Mouse (Mus musculus) spleen, adult 18-20 months (tissue): ENCODE results near the gene Ppp1r18.

Experiments used
- DNase-seq, 2 experiments: peaks; one replicate each; pipeline ENCODE4 v3.0.0; 2022; ENCODE audit warnings: mixed read lengths in 2 of 2

Ppp1r18 gene

GRCm38 (mm10) chr17:35870151-35870883 is 4.9 kb downstream of the Ppp1r18 start:
- DNase-seq = peak; percentile 76 to 82

GRCm38 (mm10) chr17:35870884-35871696 is 5.7 kb downstream of the Ppp1r18 start:
- peak in 1 of 2 experiments; percentile 46 for DNase-seq

DNA sequence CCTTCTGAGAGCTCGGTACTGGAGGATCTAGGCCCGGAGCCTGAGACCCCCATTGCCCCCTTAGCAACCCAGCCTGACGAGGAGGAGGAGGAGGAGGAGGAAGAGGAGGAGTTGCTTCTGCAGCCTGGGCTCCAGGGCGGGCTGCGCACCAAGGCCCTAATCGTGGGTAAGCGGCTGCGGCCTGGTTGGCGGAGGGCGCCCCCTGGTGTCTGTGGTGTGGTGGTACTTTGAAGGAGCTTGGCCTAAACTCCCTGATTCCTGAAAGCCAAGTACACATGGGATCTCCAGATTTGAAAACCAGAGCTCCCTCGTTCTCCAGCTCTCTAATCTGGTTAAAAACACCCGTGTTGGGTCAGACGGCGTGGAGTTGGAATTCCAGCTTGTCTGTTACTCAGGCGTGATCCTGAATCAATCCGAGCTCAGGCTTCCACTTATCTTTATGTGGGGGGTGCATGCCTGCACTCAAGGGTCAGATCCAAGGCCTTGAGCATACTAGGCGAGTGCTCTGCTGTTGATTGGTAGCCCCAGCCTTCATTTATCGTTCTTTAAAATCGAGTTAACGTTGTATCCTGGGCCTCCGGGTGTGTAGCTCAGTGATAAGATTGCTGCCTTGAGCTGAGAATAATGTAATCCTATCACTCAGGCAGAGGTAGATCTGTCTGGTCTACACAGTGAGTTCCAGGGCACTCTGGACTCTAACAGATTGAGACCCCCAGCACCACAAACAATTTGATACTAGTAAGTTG is 8.6 kb downstream of the Ppp1r18 start:
- peak; percentile 74 to 85 for DNase-seq

GRCm38 (mm10) chr17:35874721-35875120 is 9.3 kb downstream of the Ppp1r18 start:
- no peak for DNase-seq

DNA sequence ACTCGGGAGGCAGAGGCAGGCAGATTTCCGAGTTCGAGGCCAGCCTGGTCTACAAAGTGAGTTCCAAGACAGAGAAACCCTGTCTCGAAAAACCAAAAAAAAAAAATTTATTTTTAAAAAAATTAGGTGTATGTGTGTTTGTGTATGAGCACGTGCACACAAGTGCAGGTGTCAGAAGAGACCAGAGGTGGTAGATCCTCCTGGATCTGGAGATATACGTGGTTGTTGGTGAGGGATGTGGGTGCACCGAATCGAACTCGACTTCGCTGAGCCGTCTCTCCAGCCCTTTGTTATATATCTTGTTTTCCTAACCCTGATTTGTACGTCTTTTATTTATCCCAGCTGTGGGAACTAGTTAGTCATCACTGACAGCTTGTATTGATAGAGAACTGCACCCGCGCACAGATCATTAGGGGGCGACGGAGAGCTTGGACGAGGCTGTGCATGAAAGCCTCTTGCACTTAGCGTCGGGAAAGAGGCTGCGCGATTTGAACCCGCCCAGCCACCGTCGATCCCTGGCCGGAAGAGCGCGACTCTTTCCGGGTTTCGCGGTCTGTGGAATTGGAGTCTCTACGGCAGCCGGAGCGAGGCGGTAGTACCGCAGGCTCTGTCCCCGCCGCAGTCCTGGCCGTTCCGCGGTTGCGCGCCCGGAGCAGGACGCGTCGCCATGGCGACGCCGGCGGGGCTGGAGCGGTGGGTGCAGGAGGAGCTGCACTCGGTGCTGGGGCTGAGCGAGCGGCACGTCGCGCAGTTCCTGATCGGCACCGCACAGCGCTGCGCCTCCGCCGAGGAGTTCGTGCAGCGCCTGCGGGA is 14.1 kb downstream of the Ppp1r18 start, which contains the start of gene Dhx16:
TSS of gene Dhx16 (plus strand) at position 575 of the 813 bp plus-strand sequence.
- DNase-seq = peak; percentile 86 to 94

GRCm38 (mm10) chr17:35882924-35883323 is 17.5 kb downstream of the Ppp1r18 start:
- no peak for DNase-seq

DNA sequence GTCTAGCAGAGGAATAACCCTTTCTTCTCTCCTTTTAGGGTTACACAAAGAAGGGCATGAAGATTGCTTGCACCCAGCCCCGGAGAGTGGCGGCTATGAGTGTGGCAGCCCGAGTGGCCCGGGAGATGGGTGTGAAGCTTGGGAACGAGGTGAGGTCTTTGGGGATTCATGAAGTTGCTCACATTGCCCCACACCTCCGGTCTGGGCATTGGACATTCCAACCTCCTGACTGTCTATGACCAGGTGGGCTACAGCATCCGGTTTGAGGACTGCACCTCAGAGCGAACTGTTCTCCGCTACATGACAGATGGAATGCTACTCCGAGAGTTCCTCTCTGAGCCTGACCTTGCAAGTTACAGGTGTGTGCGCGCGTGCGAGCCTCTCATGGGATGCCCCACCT is 18.4 kb downstream of the Ppp1r18 start:
- no peak for DNase-seq

- no peak for DNase-seq
Measured at GRCm38 (mm10) chr17:35887725-35888124, 22.3 kb downstream of the Ppp1r18 start.

DNA sequence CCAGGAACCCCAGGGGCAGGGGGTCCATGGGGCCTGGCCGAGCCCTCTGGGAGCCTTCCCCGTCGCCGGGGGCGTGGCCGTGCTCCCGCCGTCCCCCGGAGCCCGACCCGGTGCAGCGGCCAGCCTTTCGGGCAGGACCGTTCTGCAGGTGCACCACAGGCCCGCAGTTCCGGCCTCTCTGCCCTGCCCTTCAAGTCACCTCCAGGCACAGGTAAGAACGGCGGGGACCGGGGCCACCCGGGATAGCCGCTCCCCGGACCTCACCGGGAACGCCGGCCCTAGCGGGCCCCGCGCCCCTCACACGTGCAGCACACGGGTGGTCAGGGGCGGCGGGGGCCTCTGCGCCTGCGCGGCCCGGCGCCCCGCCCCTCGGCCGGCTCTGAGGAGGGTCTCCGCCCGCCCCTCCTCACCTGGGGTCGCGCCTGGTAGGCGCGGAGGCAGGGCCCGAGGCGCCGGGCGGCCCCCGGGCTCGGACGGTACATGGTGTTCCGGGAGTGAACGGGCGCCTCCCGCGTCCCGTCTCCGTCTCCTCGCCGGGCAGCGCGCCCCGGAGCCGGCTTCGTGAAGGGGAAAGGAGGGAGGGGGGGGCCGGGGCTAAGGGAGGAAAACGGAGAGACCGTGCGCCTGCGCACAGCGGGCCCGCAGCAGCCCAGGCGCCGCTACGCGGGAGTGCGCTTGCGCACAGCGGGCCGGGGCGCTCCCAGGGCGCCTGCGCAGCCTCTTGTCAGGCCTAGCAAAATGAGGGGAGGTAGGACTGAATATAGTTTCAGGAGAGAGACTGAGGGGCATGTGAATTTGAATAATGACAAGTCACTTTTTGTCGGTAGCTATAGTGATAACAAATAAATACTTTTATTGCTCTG is 31.6 kb downstream of the Ppp1r18 start, which contains the start of gene 2310061I04Rik:
TSS of gene 2310061I04Rik (minus strand) at position 651 of the 863 bp plus-strand sequence.
- peak; percentile 89 to 90 for DNase-seq

DNA sequence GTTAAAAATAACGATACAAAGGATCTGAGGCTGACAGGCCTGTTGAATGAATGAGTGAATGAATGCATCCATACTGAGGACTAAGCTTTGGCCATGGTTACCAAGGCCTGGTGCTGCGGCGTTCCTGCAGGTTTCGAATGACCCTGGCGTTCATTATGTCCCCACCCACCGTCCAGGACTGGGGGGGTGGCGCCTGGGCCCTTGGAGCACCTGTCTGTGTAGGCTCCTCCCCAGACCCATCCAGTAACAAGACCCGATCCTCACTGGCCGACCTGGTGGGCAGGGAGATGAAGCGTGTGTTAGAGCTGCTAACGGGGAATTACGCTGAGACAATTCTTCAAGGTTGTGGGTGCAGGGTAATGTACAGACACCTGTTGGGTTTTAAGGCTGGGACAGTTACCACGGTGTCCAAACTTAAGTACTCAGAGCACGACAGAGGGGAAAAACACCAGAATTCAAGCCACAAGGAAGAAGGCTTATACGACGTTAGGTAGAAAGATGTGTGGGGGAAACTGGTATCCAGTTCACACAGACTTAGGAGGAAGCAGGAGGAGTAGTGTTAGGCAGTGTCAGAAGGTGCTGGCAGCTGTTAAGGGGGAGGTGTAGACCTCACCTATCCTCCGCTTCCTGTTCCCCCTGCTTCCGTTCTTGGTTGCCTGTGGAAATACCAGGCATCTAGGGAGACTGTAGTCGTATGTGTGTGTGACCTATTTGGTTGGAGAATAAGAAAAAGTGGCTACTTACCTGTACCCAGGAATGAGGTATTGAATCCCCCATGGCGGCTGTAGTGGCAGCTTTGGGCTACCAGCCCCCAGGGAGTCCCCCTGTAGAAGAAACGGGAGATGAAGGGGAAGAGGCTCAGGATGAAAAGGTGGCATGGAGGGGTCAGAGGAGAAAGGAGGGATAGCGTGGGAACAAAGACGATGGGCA is 32.5 kb downstream of the Ppp1r18 start:
- no peak for DNase-seq

GRCm38 (mm10) chr17:35900636-35901035 is 35.2 kb downstream of the Ppp1r18 start:
- DNase-seq = no peak

- DNase-seq = no peak
Measured at GRCm38 (mm10) chr17:35903343-35903991, 38.1 kb downstream of the Ppp1r18 start.

- DNase-seq = no peak
Measured at GRCm38 (mm10) chr17:35903992-35904355, 38.6 kb downstream of the Ppp1r18 start.

- no peak for DNase-seq
Measured at GRCm38 (mm10) chr17:35905587-35905986, 40.2 kb downstream of the Ppp1r18 start.

- DNase-seq = no peak
Measured at GRCm38 (mm10) chr17:35907609-35908008, 42.2 kb downstream of the Ppp1r18 start.

GRCm38 (mm10) chr17:35909186-35909918 is 44.0 kb downstream of the Ppp1r18 start:
- no peak for DNase-seq

DNA sequence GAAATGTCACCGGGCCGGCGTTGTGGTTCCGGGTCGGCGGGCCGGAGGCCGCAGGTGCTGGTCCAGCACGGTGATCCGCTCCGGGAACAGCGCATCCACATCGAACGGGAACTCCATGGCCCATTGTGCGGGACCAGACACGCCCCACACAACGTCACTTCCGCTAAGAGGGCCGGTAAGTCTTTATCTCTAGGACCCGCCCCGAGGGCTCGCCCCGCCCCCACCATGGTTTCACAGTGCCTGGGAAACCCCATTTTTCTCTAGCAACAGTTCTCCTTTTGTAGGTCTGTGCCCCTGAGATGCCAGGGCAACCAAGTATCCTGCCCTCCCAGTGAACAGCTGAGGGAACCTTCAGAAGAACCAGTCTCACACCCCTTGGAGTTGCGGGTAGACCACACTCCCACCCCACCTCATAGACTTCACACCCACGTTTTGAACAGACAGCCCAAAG is 44.6 kb downstream of the Ppp1r18 start, which contains the start of gene Atat1:
TSS of gene Atat1 (minus strand) at position 157 of the 451 bp plus-strand sequence.
- DNase-seq = peak; percentile 95 to 99

- DNase-seq = no peak
Measured at GRCm38 (mm10) chr17:35914975-35915374, 49.6 kb downstream of the Ppp1r18 start.
